Mouse (Mus musculus) cortical plate, adult 2 months (tissue): ENCODE data around the gene Ncdn.

Source experiments
- CTCF ChIP-seq: fragments of 200-500 bp; IDR thresholded peaks from 2 replicates; pipeline ENCODE4 v1.5.1; 2011; ENCODE audit warnings: mild to moderate bottlenecking, control low read depth, low read length; ENCODE audit not compliant: insufficient read depth; ENCODE audit errors: extremely low read depth
- POLR2A ChIP-seq: fragments of 200-500 bp; IDR thresholded peaks from 2 replicates; pipeline ENCODE4 v1.6.1; 2011; ENCODE audit warnings: mild to moderate bottlenecking, low read length, control low read depth; ENCODE audit not compliant: insufficient read depth; ENCODE audit errors: extremely low read depth

- TF ChIP-seq CTCF: no peak
- no peak for TF ChIP-seq POLR2A
Observed at GRCm38 (mm10) chr4:126696908-126697307, 56.3 kb downstream of the Ncdn start.
